Mouse (Mus musculus) bone marrow macrophage, adult 2 months (primary cell): ENCODE data around the gene Gm15737. TPM values are rescaled to one million over a fixed set of nuclear protein-coding genes. Genes with fewer than 3 reads are reported as not detected.

Source experiments
- H3K27ac ChIP-seq: 2 replicates; pipeline ENCODE4 v1.5.1; 2012; ENCODE audit warnings: low read depth, low read length; ENCODE audit not compliant: insufficient read depth
- H3K4me1 ChIP-seq: 2 replicates; pipeline ENCODE4 v1.6.1; 2012; ENCODE audit warnings: low read length; ENCODE audit not compliant: control insufficient read depth, insufficient read depth
- H3K4me3 ChIP-seq: 2 replicates; pipeline ENCODE4 v1.5.1; 2012; ENCODE audit warnings: mild to moderate bottlenecking, low read length, moderate library complexity; ENCODE audit not compliant: insufficient read depth
- CTCF ChIP-seq: IDR thresholded peaks from 2 replicates; pipeline ENCODE4 v1.5.1; 2012; ENCODE audit warnings: low read depth, mild to moderate bottlenecking, low read length, moderate library complexity
- POLR2A ChIP-seq: IDR thresholded peaks from 2 replicates; pipeline ENCODE4 v1.6.1; 2012; ENCODE audit warnings: mild to moderate bottlenecking, low read depth, low read length, borderline replicate concordance
- polyA plus RNA-seq: library from polyadenylated mRNA; stranded (reverse); fragments of >200 nt; gene quantifications from 2 replicates; pipeline ENCODE4 v1.2.4, GENCODE M21; 2012; ENCODE audit not compliant: missing spikeins, insufficient read depth, insufficient read length

Gm15737 gene
- polyA plus RNA-seq, result not detected in 2 replicates

- no peak within 1 kb of the TSS for H3K4me3 ChIP-seq
- no peak within 1 kb of the TSS for H3K27ac ChIP-seq
- no peaks in the 10 kb centered on the region for H3K4me1 ChIP-seq
- TF ChIP-seq CTCF (no peak), POLR2A (no peak)
These were observed at the start of gene Gm15737 for GRCm38 (mm10) chr6:92869089-92869581. TSS of gene Gm15737 (plus strand) at chr6:92869357.

- no peak for TF ChIP-seq POLR2A
- no peak for TF ChIP-seq CTCF
- Histone ChIP-seq H3K4me3 (no peak overlapping the region), H3K4me1 (no peaks in the 10 kb centered on the region)
These were observed 47.6 kb upstream of the Gm15737 start for GRCm38 (mm10) chr6:92821606-92822005.

GRCm38 (mm10) chr6:92822006-92822405 is 47.2 kb upstream of the Gm15737 start:
- H3K4me1 ChIP-seq, result no peaks in the 10 kb centered on the region
- H3K27ac ChIP-seq, result no peak overlapping the region
- no peak for TF ChIP-seq CTCF
- no peak for TF ChIP-seq POLR2A
- H3K4me3 ChIP-seq, result no peak overlapping the region

More at GRCm38 (mm10) chr6:92821606-92822005, 47.6 kb upstream of the Gm15737 start:
- no peak overlapping the region for H3K27ac ChIP-seq

GRCm38 (mm10) chr6:92823991-92824390 is 45.2 kb upstream of the Gm15737 start:
- Histone ChIP-seq H3K4me3 (no peak overlapping the region), H3K27ac (no peak overlapping the region), H3K4me1 (no peaks in the 10 kb centered on the region)
- no peak for TF ChIP-seq POLR2A
- no peak for TF ChIP-seq CTCF

GRCm38 (mm10) chr6:92826561-92826960 is 42.6 kb upstream of the Gm15737 start:
- no peak overlapping the region for H3K4me3 ChIP-seq
- no peak for TF ChIP-seq POLR2A
- TF ChIP-seq CTCF, result no peak
- H3K4me1 ChIP-seq, result no peaks in the 10 kb centered on the region
- H3K27ac ChIP-seq, result no peak overlapping the region

GRCm38 (mm10) chr6:92827360-92827759 is 41.8 kb upstream of the Gm15737 start:
- Histone ChIP-seq H3K27ac (no peak overlapping the region), H3K4me1 (no peaks in the 10 kb centered on the region), H3K4me3 (no peak overlapping the region)
- TF ChIP-seq POLR2A, result no peak
- TF ChIP-seq CTCF, result no peak

- no peaks in the 10 kb centered on the region for H3K4me1 ChIP-seq
- no peak overlapping the region for H3K4me3 ChIP-seq
- H3K27ac ChIP-seq, result no peak overlapping the region
- no peak for TF ChIP-seq CTCF
- TF ChIP-seq POLR2A, result no peak
These were observed 40.0 kb upstream of the Gm15737 start for GRCm38 (mm10) chr6:92829148-92829547.

- TF ChIP-seq POLR2A, result no peak
- no peak for TF ChIP-seq CTCF
- H3K4me3 ChIP-seq, result no peak overlapping the region
- H3K4me1 ChIP-seq, result no peaks in the 10 kb centered on the region
- no peak overlapping the region for H3K27ac ChIP-seq
These were observed 38.1 kb upstream of the Gm15737 start for GRCm38 (mm10) chr6:92831106-92831505.

- H3K27ac ChIP-seq, result no peak overlapping the region
- no peak overlapping the region for H3K4me3 ChIP-seq
- no peaks in the 10 kb centered on the region for H3K4me1 ChIP-seq
- TF ChIP-seq CTCF, result no peak
- no peak for TF ChIP-seq POLR2A
These were observed 27.2 kb upstream of the Gm15737 start for GRCm38 (mm10) chr6:92842000-92842399.

- Histone ChIP-seq H3K4me1 (no peaks in the 10 kb centered on the region), H3K4me3 (no peak overlapping the region), H3K27ac (no peak overlapping the region)
- TF ChIP-seq POLR2A (no peak), CTCF (no peak)
These were observed 25.7 kb upstream of the Gm15737 start for GRCm38 (mm10) chr6:92843474-92843873.
